Mouse (Mus musculus) liver, embryonic 14.5 days (tissue): Measurements from ENCODE around the gene Rnf166. TPM values are rescaled to one million over a fixed set of nuclear protein-coding genes. Genes with fewer than 3 reads are reported as not detected.
A peak's percentile ranks its signal among the peaks of the same experiment; 100 is the strongest.

Experiments
- ATAC-seq: fragments of 200-750 bp; cut with Nextera tagmentation; 2 replicates; pipeline ENCODE4 v1.8.0; 2017; ENCODE audit warnings: moderate number of reproducible peaks, mild to moderate bottlenecking, moderate library complexity; ENCODE audit not compliant: insufficient read depth
- DNase-seq, 3 experiments: peaks; one replicate each; pipeline ENCODE4 v3.0.0-alpha.2; 2012 to 2013; ENCODE audit warnings: low read depth in 3 of 3, low spot score in 3 of 3
- H3K27ac ChIP-seq: fragments of 300-500 bp; sonication (generic); 2 replicates; pipeline ENCODE4 v1.5.1; 2014; ENCODE audit warnings: moderate library complexity, mild to moderate bottlenecking, control low read depth, inconsistent platforms
- H3K27me3 ChIP-seq: fragments of 300-500 bp; sonication (generic); 2 replicates; pipeline ENCODE4 v1.6.1; 2014; ENCODE audit warnings: mild to moderate bottlenecking, low read length, moderate library complexity; ENCODE audit not compliant: control insufficient read depth, insufficient read depth
- H3K36me3 ChIP-seq: fragments of 300-500 bp; sonication (generic); replicated peaks from 2 replicates; pipeline ENCODE4 v1.6.1; 2014; ENCODE audit warnings: low read depth; ENCODE audit not compliant: control insufficient read depth, insufficient read depth
- H3K4me1 ChIP-seq, 2 experiments: fragments of 200-500 bp in 1 of 2; fragments of 300-500 bp in 1 of 2; sonication (generic) in 1 of 2; replicated peaks; 2 replicates each; pipeline ENCODE4 v1.6.1; 2012 to 2014; ENCODE audit warnings: antibody characterized with exemption in 1 of 2, inconsistent platforms in 1 of 2, low read length in 1 of 2; ENCODE audit not compliant: control insufficient read depth in 2 of 2, insufficient read depth in 2 of 2
- H3K4me2 ChIP-seq: fragments of 300-500 bp; sonication (generic); 2 replicates; pipeline ENCODE4 v1.6.1; 2014; ENCODE audit warnings: low read depth, mild to moderate bottlenecking, control low read depth, moderate library complexity
- H3K4me3 ChIP-seq, 2 experiments: fragments of 200-500 bp in 1 of 2; fragments of 300-500 bp in 1 of 2; sonication (generic) in 1 of 2; 2 replicates each; pipeline ENCODE4 v1.5.1; 2012 to 2014; ENCODE audit warnings: low read depth in 2 of 2, low read length in 2 of 2, mild to moderate bottlenecking in 2 of 2, control low read depth in 1 of 2, inconsistent platforms in 1 of 2, moderate library complexity in 1 of 2; ENCODE audit not compliant: insufficient read depth in 1 of 2
- H3K9ac ChIP-seq: fragments of 300-500 bp; sonication (generic); replicated peaks from 2 replicates; pipeline ENCODE4 v1.6.1; 2014; ENCODE audit warnings: mild to moderate bottlenecking, control low read depth, moderate library complexity
- H3K9me3 ChIP-seq: fragments of 300-500 bp; sonication (generic); 2 replicates; pipeline ENCODE4 v1.6.1; 2016; ENCODE audit warnings: low read length, mixed read lengths; ENCODE audit not compliant: control insufficient read depth
- CTCF ChIP-seq: IDR thresholded peaks from 2 replicates; pipeline ENCODE4 v1.5.1; 2016; ENCODE audit warnings: antibody characterized with exemption, low read depth, control low read depth
- EP300 ChIP-seq: IDR thresholded peaks from 2 replicates; pipeline ENCODE4 v1.6.1; 2016; ENCODE audit warnings: antibody characterized with exemption, low read depth
- WGBS: fragments of 180-500 bp; shearing (Covaris S2); extraction: QIAGEN DNeasy Blood & Tissue Kit; methylation state at CpG from one replicate; pipeline ENCODE4 v1.1.7; 2014; ENCODE audit not compliant: insufficient replicate concordance; 5-methylcytosine and 5-hydroxymethylcytosine counted together
- polyA plus RNA-seq, 2 experiments: library from polyadenylated mRNA; depleted of rRNA in 1 of 2; stranded (reverse) in 1 of 2; unstranded in 1 of 2; fragments of >200 nt; fragmentation: Nextera tagmentation in 1 of 2; extraction: Ambion mirVana in 1 of 2; gene quantifications; 2 replicates each; pipeline versions ENCODE4 v1.2.1 to v1.2.3; 2012 to 2014

The Rnf166 gene
- polyA plus RNA-seq, 2 experiments = 8.7 to 12.6 TPM

DNA sequence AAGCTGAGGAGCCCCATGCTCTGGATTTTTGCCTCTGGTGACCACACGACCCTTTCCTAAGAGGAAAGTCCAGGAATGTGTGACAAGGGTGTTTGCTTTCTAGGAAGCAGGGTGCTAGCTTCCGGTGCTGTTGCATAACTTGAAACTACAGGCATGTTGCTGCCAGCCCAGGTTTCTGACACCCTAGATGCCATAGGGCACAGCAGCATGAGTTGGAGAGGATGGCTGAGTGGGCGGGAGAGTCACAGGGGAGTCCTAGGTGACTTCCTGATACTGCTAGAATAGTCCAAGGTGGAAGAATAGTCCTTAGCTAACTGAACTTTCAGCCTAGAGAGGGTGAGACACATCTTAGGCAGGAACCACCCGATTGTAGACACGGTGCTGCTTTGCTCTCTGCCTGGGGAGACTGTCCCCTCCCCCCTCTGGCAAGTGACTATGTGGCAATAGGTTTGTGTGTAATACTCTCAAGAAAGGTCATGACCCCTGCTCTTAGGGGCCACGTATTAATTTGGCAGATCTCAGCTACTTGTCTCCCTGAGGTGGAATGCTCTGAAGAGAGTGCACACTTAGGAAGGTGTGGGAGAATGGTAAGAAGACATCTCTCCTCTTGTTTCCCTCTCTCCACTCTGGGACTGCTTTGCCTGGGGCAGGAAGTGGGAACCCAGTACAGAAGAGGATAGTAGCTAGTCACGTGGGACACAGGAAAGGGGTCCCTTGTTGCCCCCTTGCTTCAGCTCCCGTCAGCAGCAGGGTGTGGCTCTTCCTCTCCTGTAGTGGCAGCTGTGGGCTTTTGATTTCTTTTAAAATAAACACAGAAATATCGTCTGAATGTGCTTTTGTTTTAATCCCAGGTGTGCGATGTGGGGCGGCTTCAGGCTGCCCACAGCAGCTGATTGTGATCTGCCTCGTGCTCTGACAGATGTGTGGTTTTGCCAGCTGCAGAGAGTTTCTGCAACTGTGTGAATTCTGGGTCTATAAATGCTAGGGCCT, 11.9 kb downstream of the Rnf166 start:
- no peaks in the 10 kb centered on the region for H3K36me3 ChIP-seq
- no peak overlapping the region; the same call in 1 of the 2 replicates for H3K4me2 ChIP-seq
- peaks cover 23% of the 10 kb centered on the region for H3K27me3 ChIP-seq
- TF ChIP-seq EP300 (no peak), CTCF (no peak)
- WGBS = 16% methylated on average over 12 of the region's 12 CpGs
- H3K4me1 ChIP-seq = peaks cover 0 to 27% of the 10 kb centered on the region in 2 experiments; a peak in 3 of 4 replicates
- no peak for DNase-seq
- no peak overlapping the region for H3K9ac ChIP-seq
- H3K27ac ChIP-seq = no peak overlapping the region
- no peak overlapping the region for H3K4me3 ChIP-seq
- no peaks in the 10 kb centered on the region for H3K9me3 ChIP-seq
- ATAC-seq = no peak

DNA sequence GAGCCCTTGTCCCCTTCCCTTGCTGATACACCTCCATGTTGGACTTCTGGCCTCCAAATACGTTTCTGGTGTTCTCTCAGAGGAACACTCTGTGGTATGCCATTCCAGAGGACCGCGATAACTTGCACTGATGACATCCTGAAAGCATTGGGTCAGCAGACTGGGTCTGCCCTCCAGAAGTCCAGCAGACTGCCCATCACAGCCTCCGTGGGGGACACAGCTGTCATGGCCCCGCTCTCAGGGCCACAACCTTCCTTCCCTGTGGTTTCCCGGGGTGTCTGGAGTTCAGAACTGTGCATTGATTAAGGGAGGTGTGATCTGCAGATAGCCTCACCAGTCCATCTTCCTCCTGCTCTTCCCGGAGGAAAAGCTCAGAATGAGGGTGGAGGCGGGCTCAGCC, 13.4 kb downstream of the Rnf166 start:
- TF ChIP-seq CTCF (no peak), EP300 (no peak)
- Histone ChIP-seq H3K9ac (no peak overlapping the region), H3K9me3 (no peaks in the 10 kb centered on the region), H3K27me3 (peaks cover 27% of the 10 kb centered on the region), H3K36me3 (no peaks in the 10 kb centered on the region), H3K4me1 (peaks cover 0 to 27% of the 10 kb centered on the region in 2 experiments; a peak in 3 of 4 replicates), H3K4me2 (no peak overlapping the region), H3K27ac (no peak overlapping the region), H3K4me3 (no peak overlapping the region)
- WGBS = 59% methylated on average over 8 of the region's 8 CpGs
- no peak for DNase-seq
- ATAC-seq = no peak

DNA sequence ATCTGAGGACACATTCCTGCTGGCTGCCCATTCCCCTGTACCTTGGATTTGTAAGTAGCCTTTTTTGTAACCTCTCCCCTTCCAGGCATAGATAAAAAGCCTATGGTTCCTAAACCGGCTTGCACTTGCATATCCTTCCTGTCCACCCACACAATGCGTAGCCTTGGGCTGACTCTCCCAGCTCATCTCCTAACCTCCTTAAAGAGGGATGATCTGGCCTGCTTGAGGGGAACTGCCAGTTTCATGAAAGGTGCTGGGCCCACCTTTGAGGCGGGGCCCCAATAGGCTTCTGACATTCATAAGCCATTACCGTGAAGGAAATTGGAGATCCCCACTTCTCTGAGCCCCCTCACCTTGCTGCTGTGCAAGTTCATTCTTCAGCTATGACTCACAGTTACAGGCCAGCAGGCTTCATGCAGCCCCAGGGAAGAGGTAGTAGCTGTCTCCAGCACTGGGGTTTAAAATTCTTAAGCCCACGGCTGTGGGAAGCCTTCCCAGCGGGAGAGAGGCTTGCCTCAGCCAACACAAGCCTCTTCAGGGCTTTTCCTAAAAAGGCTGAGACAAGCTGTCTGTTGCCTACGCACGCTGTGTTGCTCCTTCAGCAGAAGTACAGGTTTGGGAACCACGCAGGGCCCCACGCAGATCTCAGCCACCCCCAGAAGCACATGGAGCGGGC, 14.3 kb downstream of the Rnf166 start:
- Histone ChIP-seq H3K27ac (no peak overlapping the region), H3K4me3 (no peak overlapping the region), H3K27me3 (peaks cover 27% of the 10 kb centered on the region), H3K36me3 (no peaks in the 10 kb centered on the region), H3K4me1 (peaks cover 0 to 27% of the 10 kb centered on the region in 2 experiments; a peak in 3 of 4 replicates), H3K9ac (no peak overlapping the region), H3K4me2 (no peak overlapping the region), H3K9me3 (no peaks in the 10 kb centered on the region)
- ATAC-seq (no peak), DNase-seq (no peak)
- TF ChIP-seq EP300 (no peak), CTCF (no peak)
- 61% methylated on average over 11 of the region's 11 CpGs for WGBS

DNA sequence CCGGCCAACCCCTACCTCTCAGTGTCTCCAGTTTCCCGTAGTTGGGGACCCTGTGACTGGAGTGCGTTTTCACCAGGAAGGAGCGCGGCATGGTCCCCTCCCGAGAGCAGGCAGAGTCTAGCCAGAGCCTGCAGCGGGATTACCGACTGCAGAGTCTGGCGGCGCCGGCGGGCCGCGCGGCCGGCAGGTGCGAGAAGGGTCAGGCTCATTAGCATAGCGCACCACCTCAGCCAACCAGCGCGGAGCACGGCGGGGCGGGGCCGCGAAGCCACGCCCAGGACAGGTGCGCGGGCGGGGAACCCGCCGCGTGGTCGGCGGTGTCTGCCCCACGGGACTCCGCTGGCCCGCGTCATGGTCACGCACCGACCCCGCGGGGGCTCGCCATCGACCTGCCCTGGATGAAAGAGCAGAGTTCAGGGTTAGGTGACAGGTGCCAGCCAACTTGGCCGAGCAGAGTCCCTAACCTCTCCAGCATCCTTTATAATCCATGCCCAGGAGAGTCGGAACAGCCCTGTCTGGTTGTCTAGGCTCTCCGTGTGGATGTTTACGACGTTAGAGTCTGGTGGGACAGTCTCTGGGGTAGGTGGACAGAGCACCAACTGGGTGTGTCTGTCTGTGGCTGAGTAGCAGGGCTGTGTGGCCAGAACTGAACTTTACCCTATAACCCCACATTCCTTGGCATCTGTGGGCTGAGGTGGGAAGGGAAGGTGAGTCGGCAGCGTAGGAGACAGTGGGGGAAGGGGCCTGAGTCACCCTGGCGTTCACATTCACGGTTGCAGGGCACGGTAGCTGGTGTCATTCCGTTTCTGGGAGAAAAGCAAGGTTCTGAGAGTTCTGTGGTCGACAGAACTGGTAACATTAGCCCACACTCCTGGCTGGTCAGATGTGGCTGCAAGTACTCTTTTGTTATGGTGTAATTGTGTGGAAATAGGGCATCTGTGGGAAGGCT, 15.1 kb downstream of the Rnf166 start, which contains the start of gene Snai3:
Snai3 (minus strand) TSS at position 210 of the 949 bp plus-strand sequence.
- TF ChIP-seq CTCF (no peak), EP300 (no peak)
- H3K36me3 ChIP-seq = no peaks in the 10 kb centered on the region
- WGBS = 5% methylated on average over 56 of the region's 56 CpGs
- H3K9ac ChIP-seq = no peak within 1 kb of the TSS
- peaks cover 27% of the 10 kb centered on the region for H3K27me3 ChIP-seq
- H3K4me1 ChIP-seq = peaks cover 0 to 27% of the 10 kb centered on the region in 2 experiments; a peak in 3 of 4 replicates
- DNase-seq (no peak), ATAC-seq (peak; percentile 64)
- H3K4me2 ChIP-seq = peak within 1 kb of the TSS; percentile 50
- H3K9me3 ChIP-seq = no peaks in the 10 kb centered on the region
- no peak within 1 kb of the TSS for H3K27ac ChIP-seq
- peak within 1 kb of the TSS; percentile 20 to 24; a peak in 3 of 4 replicates for H3K4me3 ChIP-seq
